Mouse (Mus musculus): ENCODE measurements around the gene Meox2. TPM values are rescaled to one million over a fixed set of nuclear protein-coding genes. Genes with fewer than 3 reads are reported as not detected.

Gene Meox2
- total RNA-seq, 2 experiments from 2014 or later, result 13.6 to 20.4 TPM

Other genes with a start within 250 kb of the Meox2 start
- 10 to 100 TPM; 15.7 to 22.1 TPM for gene Agmo, start 133.1 kb downstream of the Meox2 start, total RNA-seq (2021)